Mouse (Mus musculus) testis, adult 2 months (tissue): ENCODE measurements around the gene Fam186a. TPM values are rescaled to one million over a fixed set of nuclear protein-coding genes. Genes with fewer than 3 reads are reported as not detected.
"Not testable (repeated sequence)": the region's sequence is repeated elsewhere in the genome, so short reads cannot be mapped to it uniquely, and the experiment has no call there.

ENCODE experiments used
- H3K27ac ChIP-seq: fragments of 200-500 bp; 2 replicates; pipeline ENCODE4 v1.5.1; 2012; ENCODE audit warnings: low read depth, low read length; ENCODE audit not compliant: control insufficient read depth, insufficient read depth
- H3K27me3 ChIP-seq: fragments of 200-500 bp; 2 replicates; pipeline ENCODE4 v1.6.1; 2012; ENCODE audit warnings: mild to moderate bottlenecking, low read length, moderate library complexity; ENCODE audit not compliant: control insufficient read depth, insufficient read depth
- H3K36me3 ChIP-seq: fragments of 200-500 bp; 2 replicates; pipeline ENCODE4 v1.6.1; 2012; ENCODE audit warnings: mild to moderate bottlenecking, low read length; ENCODE audit not compliant: control insufficient read depth, insufficient read depth
- H3K4me1 ChIP-seq: fragments of 200-500 bp; 2 replicates; pipeline ENCODE4 v1.6.1; 2012; ENCODE audit warnings: low read length; ENCODE audit not compliant: control insufficient read depth, insufficient read depth
- H3K4me3 ChIP-seq: fragments of 200-500 bp; 2 replicates; pipeline ENCODE4 v1.5.1; 2012; ENCODE audit warnings: low read depth, mild to moderate bottlenecking, low read length, moderate library complexity, mixed read lengths; ENCODE audit not compliant: control insufficient read depth
- CTCF ChIP-seq: fragments of 200-500 bp; IDR thresholded peaks from 2 replicates; pipeline ENCODE4 v1.5.1; 2012; ENCODE audit warnings: low read depth, mild to moderate bottlenecking, inconsistent platforms, low read length, moderate library complexity; ENCODE audit not compliant: control insufficient read depth, insufficient read depth, insufficient replicate concordance
- POLR2A ChIP-seq: fragments of 200-500 bp; IDR thresholded peaks from 2 replicates; pipeline ENCODE4 v1.6.1; 2012; ENCODE audit warnings: low read depth, mild to moderate bottlenecking, inconsistent platforms, low read length, moderate library complexity; ENCODE audit not compliant: control insufficient read depth
- polyA plus RNA-seq: library from polyadenylated mRNA; depleted of rRNA; stranded (reverse); fragments of >200 nt; gene quantifications from 2 replicates; pipeline ENCODE4 v1.2.3, GENCODE M21; 2012

The Fam186a gene
- polyA plus RNA-seq, 1 experiment = 69.6 TPM

- Histone ChIP-seq H3K4me1 (peaks cover 3% of the 10 kb centered on the region), H3K4me3 (no peak overlapping the region), H3K27me3 (no peaks in the 10 kb centered on the region), H3K27ac (no peak overlapping the region), H3K36me3 (no peaks in the 10 kb centered on the region)
- TF ChIP-seq CTCF = no peak
- no peak for TF ChIP-seq POLR2A
Measured at GRCm38 (mm10) chr15:99979266-99979665, 12.4 kb upstream of the Fam186a start.

- not testable (repeated sequence) for H3K27me3 ChIP-seq, H3K36me3 ChIP-seq, H3K4me3 ChIP-seq, H3K27ac ChIP-seq, H3K4me1 ChIP-seq
Measured at GRCm38 (mm10) chr15:99976121-99976520, 9.3 kb upstream of the Fam186a start.

GRCm38 (mm10) chr15:99974476-99975220 is 7.8 kb upstream of the Fam186a start:
- TF ChIP-seq CTCF (no peak), POLR2A (no peak)
- Histone ChIP-seq H3K4me1 (peaks cover 6% of the 10 kb centered on the region), H3K27ac (no peak overlapping the region), H3K4me3 (no peak overlapping the region), H3K36me3 (no peaks in the 10 kb centered on the region), H3K27me3 (no peaks in the 10 kb centered on the region)

GRCm38 (mm10) chr15:99972989-99973911 is 6.4 kb upstream of the Fam186a start:
- Histone ChIP-seq H3K27ac (peak overlapping the region; percentile 95), H3K27me3 (no peaks in the 10 kb centered on the region), H3K36me3 (no peaks in the 10 kb centered on the region), H3K4me3 (peak overlapping the region; percentile 96), H3K4me1 (peaks cover 6% of the 10 kb centered on the region)
- TF ChIP-seq CTCF (no peak), POLR2A (no peak)

GRCm38 (mm10) chr15:99972361-99972988 is 5.6 kb upstream of the Fam186a start:
- peak overlapping the region; percentile 96 for H3K4me3 ChIP-seq
- H3K36me3 ChIP-seq = no peaks in the 10 kb centered on the region
- no peaks in the 10 kb centered on the region for H3K27me3 ChIP-seq
- TF ChIP-seq POLR2A = peak; percentile 95
- TF ChIP-seq CTCF = 0 out of 2 replicates have a peak, but pooled peaks have one; percentile 9
- H3K4me1 ChIP-seq = peaks cover 6% of the 10 kb centered on the region
- H3K27ac ChIP-seq = peak overlapping the region; percentile 97

- H3K36me3 ChIP-seq = no peaks in the 10 kb centered on the region
- no peak overlapping the region for H3K27ac ChIP-seq
- no peak overlapping the region for H3K4me3 ChIP-seq
- H3K4me1 ChIP-seq = peaks cover 6% of the 10 kb centered on the region
- no peak for TF ChIP-seq POLR2A
- TF ChIP-seq CTCF = no peak
- no peaks in the 10 kb centered on the region for H3K27me3 ChIP-seq
Measured at GRCm38 (mm10) chr15:99970606-99971005, 3.7 kb upstream of the Fam186a start.

- H3K36me3 ChIP-seq, H3K27ac ChIP-seq, H3K4me1 ChIP-seq, H3K4me3 ChIP-seq, H3K27me3 ChIP-seq: not testable (repeated sequence)
Measured at GRCm38 (mm10) chr15:99969765-99970164, 2.9 kb upstream of the Fam186a start, which contains the start of gene Larp4. Larp4 (plus strand) TSS chr15:99970065.
